Mouse (Mus musculus): ENCODE measurements around the gene Plch2. TPM values are rescaled to one million over a fixed set of nuclear protein-coding genes. Genes with fewer than 3 reads are reported as not detected.
A peak's percentile ranks its signal among the peaks of the same experiment; 100 is the strongest.

Plch2 gene
- polyA plus RNA-seq, 2 experiments = 10.6 to 11.4 TPM

GRCm38 (mm10) chr4:155065970-155066833 is 9.6 kb upstream of the Plch2 start:
- ATAC-seq (ENCODE audit: low FRiP score, low read depth) (peak; percentile 71), DNase-seq (ENCODE audit: low spot score) (peak; percentile 99)
- Histone ChIP-seq H3K4me3 (replicated peaks; ENCODE audit: low read length) (peak overlapping the region; percentile 77), H3K9ac (ENCODE audit: low read depth, low read length, severe bottlenecking) (no peak overlapping the region), H3K9me3 (ENCODE audit: control insufficient read depth, low read length) (no peaks in the 10 kb centered on the region), H3K4me1 (ENCODE audit: control insufficient read depth, insufficient read depth, low read length) (peaks cover 12% of the 10 kb centered on the region), H3K36me3 (ENCODE audit: control insufficient read depth, insufficient read depth, low read length) (peaks cover 31% of the 10 kb centered on the region), H3K27ac (replicated peaks; ENCODE audit: low read depth, low read length) (peak overlapping the region; percentile 44), H3K27me3 (ENCODE audit: control insufficient read depth, insufficient read depth, low read length) (no peaks in the 10 kb centered on the region), H3K4me2 (replicated peaks; ENCODE audit: low read depth, low read length, severe bottlenecking) (peak overlapping the region; percentile 86)
- 3% methylated on average over 15 of the region's 15 CpGs for WGBS
- TF ChIP-seq POLR2A (IDR thresholded peaks at IDR 0.05; ENCODE audit: borderline replicate concordance, extremely low read depth, insufficient read depth, insufficient read length) = no peak

GRCm38 (mm10) chr4:155064474-155064873 is 7.9 kb upstream of the Plch2 start:
- 0 out of 2 replicates have a peak overlapping the region, but pooled peaks have one; percentile 26 for H3K27ac ChIP-seq (replicated peaks; ENCODE audit: low read depth, low read length)
- TF ChIP-seq POLR2A (IDR thresholded peaks at IDR 0.05; ENCODE audit: borderline replicate concordance, extremely low read depth, insufficient read depth, insufficient read length) = no peak
- no peak overlapping the region for H3K4me2 ChIP-seq (replicated peaks; ENCODE audit: low read depth, low read length, severe bottlenecking)
- H3K36me3 ChIP-seq (ENCODE audit: control insufficient read depth, insufficient read depth, low read length) = peaks cover 13% of the 10 kb centered on the region
- WGBS = 50% methylated on average over 2 of the region's 2 CpGs
- H3K9ac ChIP-seq (ENCODE audit: low read depth, low read length, severe bottlenecking) = no peak overlapping the region
- DNase-seq (ENCODE audit: low spot score) (no peak), ATAC-seq (ENCODE audit: low FRiP score, low read depth) (no peak)
- peaks cover 12% of the 10 kb centered on the region for H3K4me1 ChIP-seq (ENCODE audit: control insufficient read depth, insufficient read depth, low read length)
- no peak overlapping the region for H3K4me3 ChIP-seq (replicated peaks; ENCODE audit: low read length)
- no peaks in the 10 kb centered on the region for H3K9me3 ChIP-seq (ENCODE audit: control insufficient read depth, low read length)
- H3K27me3 ChIP-seq (ENCODE audit: control insufficient read depth, insufficient read depth, low read length) = no peaks in the 10 kb centered on the region

- H3K27ac ChIP-seq (replicated peaks; ENCODE audit: low read depth, low read length) = 0 out of 2 replicates have a peak overlapping the region, but pooled peaks have one; percentile 26
- no peak for ATAC-seq (ENCODE audit: low FRiP score, low read depth)
- H3K4me2 ChIP-seq (replicated peaks; ENCODE audit: low read depth, low read length, severe bottlenecking) = no peak overlapping the region
- no peak for DNase-seq (ENCODE audit: low spot score)
- H3K27me3 ChIP-seq (ENCODE audit: control insufficient read depth, insufficient read depth, low read length) = no peaks in the 10 kb centered on the region
- no peak for TF ChIP-seq POLR2A (IDR thresholded peaks at IDR 0.05; ENCODE audit: borderline replicate concordance, extremely low read depth, insufficient read depth, insufficient read length)
- peaks cover 8% of the 10 kb centered on the region for H3K36me3 ChIP-seq (ENCODE audit: control insufficient read depth, insufficient read depth, low read length)
- no peaks in the 10 kb centered on the region for H3K9me3 ChIP-seq (ENCODE audit: control insufficient read depth, low read length)
- no peak overlapping the region for H3K9ac ChIP-seq (ENCODE audit: low read depth, low read length, severe bottlenecking)
- H3K4me3 ChIP-seq (replicated peaks; ENCODE audit: low read length) = no peak overlapping the region
- 24% methylated on average over 3 of the region's 3 CpGs for WGBS
- H3K4me1 ChIP-seq (ENCODE audit: control insufficient read depth, insufficient read depth, low read length) = peaks cover 12% of the 10 kb centered on the region
Observed at GRCm38 (mm10) chr4:155063895-155064294, 7.3 kb upstream of the Plch2 start.

- H3K4me3 ChIP-seq (replicated peaks; ENCODE audit: low read length) = no peak overlapping the region
- 34% methylated on average over 10 of the region's 10 CpGs for WGBS
- H3K27ac ChIP-seq (replicated peaks; ENCODE audit: low read depth, low read length) = no peak overlapping the region
- no peaks in the 10 kb centered on the region for H3K27me3 ChIP-seq (ENCODE audit: control insufficient read depth, insufficient read depth, low read length)
- TF ChIP-seq POLR2A (IDR thresholded peaks at IDR 0.05; ENCODE audit: borderline replicate concordance, extremely low read depth, insufficient read depth, insufficient read length) = no peak
- ATAC-seq (ENCODE audit: low FRiP score, low read depth) (no peak), DNase-seq (ENCODE audit: low spot score) (no peak)
- H3K36me3 ChIP-seq (ENCODE audit: control insufficient read depth, insufficient read depth, low read length) = no peaks in the 10 kb centered on the region
- peaks cover 11% of the 10 kb centered on the region for H3K4me1 ChIP-seq (ENCODE audit: control insufficient read depth, insufficient read depth, low read length)
- no peak overlapping the region for H3K4me2 ChIP-seq (replicated peaks; ENCODE audit: low read depth, low read length, severe bottlenecking)
- no peak overlapping the region for H3K9ac ChIP-seq (ENCODE audit: low read depth, low read length, severe bottlenecking)
- H3K9me3 ChIP-seq (ENCODE audit: control insufficient read depth, low read length) = no peaks in the 10 kb centered on the region
Observed at GRCm38 (mm10) chr4:155058325-155058724, 1.7 kb upstream of the Plch2 start.

GRCm38 (mm10) chr4:155050116-155050515 is 6.5 kb downstream of the Plch2 start:
- no peak for ATAC-seq (ENCODE audit: low FRiP score, low read depth)
- Histone ChIP-seq H3K9ac (ENCODE audit: low read depth, low read length, severe bottlenecking) (no peak overlapping the region), H3K36me3 (ENCODE audit: control insufficient read depth, insufficient read depth, low read length) (no peaks in the 10 kb centered on the region), H3K9me3 (ENCODE audit: control insufficient read depth, low read length) (no peaks in the 10 kb centered on the region), H3K27me3 (ENCODE audit: control insufficient read depth, insufficient read depth, low read length) (0 out of 2 replicates have a peak, but pooled peaks cover 2% of the 10 kb centered on the region), H3K27ac (replicated peaks; ENCODE audit: low read depth, low read length) (no peak overlapping the region), H3K4me2 (replicated peaks; ENCODE audit: low read depth, low read length, severe bottlenecking) (no peak overlapping the region), H3K4me1 (ENCODE audit: control insufficient read depth, insufficient read depth, low read length) (no peaks in the 10 kb centered on the region), H3K4me3 (replicated peaks; ENCODE audit: low read length) (no peak overlapping the region)
- no peak for DNase-seq (ENCODE audit: low spot score)
- WGBS = 60% methylated on average over 7 of the region's 7 CpGs
- no peak for TF ChIP-seq POLR2A (IDR thresholded peaks at IDR 0.05; ENCODE audit: borderline replicate concordance, extremely low read depth, insufficient read depth, insufficient read length)

Measured in limb, embryonic 14.5 days (tissue).